Mouse (Mus musculus) bone marrow, adult 2 months (tissue): ENCODE measurements around the gene Thsd7a.

Experiments used
- CTCF ChIP-seq: fragments of 200-500 bp; IDR thresholded peaks from 2 replicates; pipeline ENCODE4 v1.5.1; 2011; ENCODE audit warnings: low read length, control low read depth; ENCODE audit not compliant: control insufficient read depth, insufficient read depth
- POLR2A ChIP-seq: fragments of 200-500 bp; IDR thresholded peaks from 2 replicates; pipeline ENCODE4 v1.6.1; 2011; ENCODE audit warnings: low read depth, mild to moderate bottlenecking, control low read depth, low read length, borderline replicate concordance; ENCODE audit not compliant: control insufficient read depth

DNA sequence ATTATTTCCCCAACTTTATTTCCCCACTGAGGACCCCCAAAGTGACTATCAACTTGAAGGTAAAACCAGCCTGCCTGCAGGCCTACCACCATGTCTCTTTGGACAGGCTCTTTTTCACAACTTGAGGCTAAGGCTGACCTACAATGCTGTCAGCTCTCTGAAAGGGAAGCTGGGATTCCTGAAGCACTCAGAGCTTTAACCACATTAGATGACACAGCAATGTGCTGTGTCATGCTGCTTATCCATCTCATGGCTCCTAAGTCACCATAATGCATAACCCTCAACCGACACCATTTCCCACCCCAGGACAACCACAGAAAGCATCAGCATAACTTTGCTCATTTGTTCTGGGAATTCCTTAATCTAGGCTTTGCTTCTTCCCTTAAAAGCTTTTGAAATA lies 255.6 kb downstream of the Thsd7a start:
- TF ChIP-seq CTCF (no peak), POLR2A (no peak)
